Mouse (Mus musculus): ENCODE measurements around the gene Ube2z.

The Ube2z gene

GRCm38 (mm10) chr11:96006367-96006851, 58.8 kb downstream of the Ube2z start:
- DNase-seq: peak; percentile 37

GRCm38 (mm10) chr11:96005403-96006271, 59.6 kb downstream of the Ube2z start, which contains the start of gene Igf2bp1:
Gene Igf2bp1, minus strand, starts transcription at chr11:96005940.
- peak; percentile 51 for DNase-seq

GRCm38 (mm10) chr11:96004793-96005402, 60.3 kb downstream of the Ube2z start:
- DNase-seq: no peak

GRCm38 (mm10) chr11:96003969-96004792, 61.0 kb downstream of the Ube2z start:
- peak; percentile 23 for DNase-seq

GRCm38 (mm10) chr11:96003100-96003900, 61.9 kb downstream of the Ube2z start:
- no peak for DNase-seq
